Mouse (Mus musculus): Measurements from ENCODE around the gene Zfp831. TPM values are rescaled to one million over a fixed set of nuclear protein-coding genes. Genes with fewer than 3 reads are reported as not detected.
A peak's percentile ranks its signal among the peaks of the same experiment; 100 is the strongest.

Zfp831 gene
- polyA plus RNA-seq, 1 experiment from 2014 or later = 0.03 TPM

- Histone ChIP-seq H3K27me3 (ENCODE audit: control insufficient read depth, insufficient read depth, low read length) (no peaks in the 10 kb centered on the region), H3K36me3 (ENCODE audit: control insufficient read depth, insufficient read depth, low read length) (no peaks in the 10 kb centered on the region), H3K4me1 (ENCODE audit: control insufficient read depth, insufficient read depth, low read length) (0 out of 2 replicates have a peak, but pooled peaks cover 7% of the 10 kb centered on the region), H3K4me2 (ENCODE audit: low read depth, severe bottlenecking) (no peak overlapping the region), H3K9ac (ENCODE audit: low read length) (no peak overlapping the region), H3K4me3 (ENCODE audit: low read depth, low read length) (no peak overlapping the region), H3K9me3 (ENCODE audit: control insufficient read depth, low read length) (no peaks in the 10 kb centered on the region), H3K27ac (replicated peaks; ENCODE audit: low read depth, low read length) (peak overlapping the region; percentile 18; the same call in 1 of the 2 replicates)
- 0 out of 2 replicates have a peak, but pooled peaks have one; percentile 29 for ATAC-seq (ENCODE audit: insufficient number of reproducible peaks, low FRiP score, low TSS enrichment, low read depth)
- DNase-seq (ENCODE audit: low spot score) = peak; percentile 54
- 51% methylated on average over 10 of the region's 10 CpGs for WGBS
Observed at GRCm38 (mm10) chr2:174727114-174727823, 83.9 kb downstream of the Zfp831 start.

- Histone ChIP-seq H3K27me3 (ENCODE audit: control insufficient read depth, insufficient read depth, low read length) (no peaks in the 10 kb centered on the region), H3K4me2 (ENCODE audit: low read depth, severe bottlenecking) (no peak overlapping the region), H3K9me3 (ENCODE audit: control insufficient read depth, low read length) (no peaks in the 10 kb centered on the region), H3K4me3 (ENCODE audit: low read depth, low read length) (no peak overlapping the region), H3K27ac (replicated peaks; ENCODE audit: low read depth, low read length) (no peak overlapping the region), H3K9ac (ENCODE audit: low read length) (no peak overlapping the region), H3K4me1 (ENCODE audit: control insufficient read depth, insufficient read depth, low read length) (peaks cover 9% of the 10 kb centered on the region; the same call in 1 of the 2 replicates), H3K36me3 (ENCODE audit: control insufficient read depth, insufficient read depth, low read length) (no peaks in the 10 kb centered on the region)
- ATAC-seq (ENCODE audit: insufficient number of reproducible peaks, low FRiP score, low TSS enrichment, low read depth) (no peak), DNase-seq (ENCODE audit: low spot score) (no peak)
- WGBS = 84% methylated on average over 5 of the region's 5 CpGs
Observed at GRCm38 (mm10) chr2:174731939-174732338, 88.6 kb downstream of the Zfp831 start.

- no peak overlapping the region for H3K4me3 ChIP-seq (ENCODE audit: low read depth, low read length)
- no peaks in the 10 kb centered on the region for H3K36me3 ChIP-seq (ENCODE audit: control insufficient read depth, insufficient read depth, low read length)
- DNase-seq (ENCODE audit: low spot score) = no peak
- peaks cover 3% of the 10 kb centered on the region; the same call in 1 of the 2 replicates for H3K4me1 ChIP-seq (ENCODE audit: control insufficient read depth, insufficient read depth, low read length)
- 100% methylated on average over 1 of the region's 1 CpGs for WGBS
- H3K27ac ChIP-seq (replicated peaks; ENCODE audit: low read depth, low read length) = no peak overlapping the region
- H3K4me2 ChIP-seq (ENCODE audit: low read depth, severe bottlenecking) = no peak overlapping the region
- no peaks in the 10 kb centered on the region for H3K9me3 ChIP-seq (ENCODE audit: control insufficient read depth, low read length)
- ATAC-seq (ENCODE audit: insufficient number of reproducible peaks, low FRiP score, low TSS enrichment, low read depth) = no peak
- no peak overlapping the region for H3K9ac ChIP-seq (ENCODE audit: low read length)
- no peaks in the 10 kb centered on the region for H3K27me3 ChIP-seq (ENCODE audit: control insufficient read depth, insufficient read depth, low read length)
Observed at GRCm38 (mm10) chr2:174735270-174735669, 91.9 kb downstream of the Zfp831 start.

- Histone ChIP-seq H3K9ac (ENCODE audit: low read length) (no peak overlapping the region), H3K9me3 (ENCODE audit: control insufficient read depth, low read length) (no peaks in the 10 kb centered on the region), H3K4me1 (ENCODE audit: control insufficient read depth, insufficient read depth, low read length) (no peaks in the 10 kb centered on the region), H3K4me2 (ENCODE audit: low read depth, severe bottlenecking) (no peak overlapping the region), H3K27me3 (ENCODE audit: control insufficient read depth, insufficient read depth, low read length) (no peaks in the 10 kb centered on the region), H3K36me3 (ENCODE audit: control insufficient read depth, insufficient read depth, low read length) (no peaks in the 10 kb centered on the region), H3K4me3 (ENCODE audit: low read depth, low read length) (no peak overlapping the region), H3K27ac (replicated peaks; ENCODE audit: low read depth, low read length) (no peak overlapping the region)
- no peak for ATAC-seq (ENCODE audit: insufficient number of reproducible peaks, low FRiP score, low TSS enrichment, low read depth)
- WGBS = 75% methylated on average over 1 of the region's 1 CpGs
- no peak for DNase-seq (ENCODE audit: low spot score)
Observed at GRCm38 (mm10) chr2:174747182-174747581, 103.8 kb downstream of the Zfp831 start.

GRCm38 (mm10) chr2:174748381-174748780 lies 105.0 kb downstream of the Zfp831 start:
- H3K27ac ChIP-seq (replicated peaks; ENCODE audit: low read depth, low read length) = no peak overlapping the region
- no peak overlapping the region for H3K4me3 ChIP-seq (ENCODE audit: low read depth, low read length)
- H3K27me3 ChIP-seq (ENCODE audit: control insufficient read depth, insufficient read depth, low read length) = no peaks in the 10 kb centered on the region
- H3K4me1 ChIP-seq (ENCODE audit: control insufficient read depth, insufficient read depth, low read length) = no peaks in the 10 kb centered on the region
- H3K36me3 ChIP-seq (ENCODE audit: control insufficient read depth, insufficient read depth, low read length) = no peaks in the 10 kb centered on the region
- H3K9ac ChIP-seq (ENCODE audit: low read length) = no peak overlapping the region
- no peaks in the 10 kb centered on the region for H3K9me3 ChIP-seq (ENCODE audit: control insufficient read depth, low read length)
- WGBS = 79% methylated on average over 8 of the region's 8 CpGs
- DNase-seq (ENCODE audit: low spot score) = no peak
- no peak overlapping the region for H3K4me2 ChIP-seq (ENCODE audit: low read depth, severe bottlenecking)
- no peak for ATAC-seq (ENCODE audit: insufficient number of reproducible peaks, low FRiP score, low TSS enrichment, low read depth)

GRCm38 (mm10) chr2:174753197-174753596 lies 109.9 kb downstream of the Zfp831 start:
- ATAC-seq (ENCODE audit: insufficient number of reproducible peaks, low FRiP score, low TSS enrichment, low read depth) = no peak
- no peak overlapping the region for H3K4me2 ChIP-seq (ENCODE audit: low read depth, severe bottlenecking)
- DNase-seq (ENCODE audit: low spot score) = no peak
- no peaks in the 10 kb centered on the region for H3K9me3 ChIP-seq (ENCODE audit: control insufficient read depth, low read length)
- no peak overlapping the region for H3K4me3 ChIP-seq (ENCODE audit: low read depth, low read length)
- no peaks in the 10 kb centered on the region for H3K36me3 ChIP-seq (ENCODE audit: control insufficient read depth, insufficient read depth, low read length)
- H3K4me1 ChIP-seq (ENCODE audit: control insufficient read depth, insufficient read depth, low read length) = no peaks in the 10 kb centered on the region
- H3K27ac ChIP-seq (replicated peaks; ENCODE audit: low read depth, low read length) = no peak overlapping the region
- WGBS = 83% methylated on average over 1 of the region's 1 CpGs
- no peak overlapping the region for H3K9ac ChIP-seq (ENCODE audit: low read length)
- H3K27me3 ChIP-seq (ENCODE audit: control insufficient read depth, insufficient read depth, low read length) = no peaks in the 10 kb centered on the region

GRCm38 (mm10) chr2:174754231-174754630 lies 110.9 kb downstream of the Zfp831 start:
- Histone ChIP-seq H3K4me1 (ENCODE audit: control insufficient read depth, insufficient read depth, low read length) (no peaks in the 10 kb centered on the region), H3K27ac (replicated peaks; ENCODE audit: low read depth, low read length) (no peak overlapping the region), H3K9me3 (ENCODE audit: control insufficient read depth, low read length) (no peaks in the 10 kb centered on the region), H3K36me3 (ENCODE audit: control insufficient read depth, insufficient read depth, low read length) (no peaks in the 10 kb centered on the region), H3K4me2 (ENCODE audit: low read depth, severe bottlenecking) (no peak overlapping the region), H3K4me3 (ENCODE audit: low read depth, low read length) (no peak overlapping the region), H3K9ac (ENCODE audit: low read length) (no peak overlapping the region), H3K27me3 (ENCODE audit: control insufficient read depth, insufficient read depth, low read length) (no peaks in the 10 kb centered on the region)
- WGBS = 56% methylated on average over 1 of the region's 1 CpGs
- DNase-seq (ENCODE audit: low spot score) (no peak), ATAC-seq (ENCODE audit: insufficient number of reproducible peaks, low FRiP score, low TSS enrichment, low read depth) (no peak)

- DNase-seq (ENCODE audit: low spot score) = no peak
- 81% methylated on average over 4 of the region's 4 CpGs for WGBS
- Histone ChIP-seq H3K9ac (ENCODE audit: low read length) (no peak overlapping the region), H3K4me1 (ENCODE audit: control insufficient read depth, insufficient read depth, low read length) (peaks cover 14% of the 10 kb centered on the region), H3K4me2 (ENCODE audit: low read depth, severe bottlenecking) (no peak overlapping the region), H3K36me3 (ENCODE audit: control insufficient read depth, insufficient read depth, low read length) (no peaks in the 10 kb centered on the region), H3K27me3 (ENCODE audit: control insufficient read depth, insufficient read depth, low read length) (no peaks in the 10 kb centered on the region), H3K9me3 (ENCODE audit: control insufficient read depth, low read length) (no peaks in the 10 kb centered on the region), H3K4me3 (ENCODE audit: low read depth, low read length) (no peak overlapping the region), H3K27ac (replicated peaks; ENCODE audit: low read depth, low read length) (no peak overlapping the region)
- ATAC-seq (ENCODE audit: insufficient number of reproducible peaks, low FRiP score, low TSS enrichment, low read depth) = no peak
Observed at GRCm38 (mm10) chr2:174759189-174759588, 115.9 kb downstream of the Zfp831 start.
